Mouse (Mus musculus) testis, adult 2 months (tissue): Measurements from ENCODE around the gene Cmip.

Experiments used
- CTCF ChIP-seq: fragments of 200-500 bp; IDR thresholded peaks from 2 replicates; pipeline ENCODE4 v1.5.1; 2012; ENCODE audit warnings: low read depth, mild to moderate bottlenecking, inconsistent platforms, low read length, moderate library complexity; ENCODE audit not compliant: control insufficient read depth, insufficient read depth, insufficient replicate concordance
- POLR2A ChIP-seq: fragments of 200-500 bp; IDR thresholded peaks from 2 replicates; pipeline ENCODE4 v1.6.1; 2012; ENCODE audit warnings: low read depth, mild to moderate bottlenecking, inconsistent platforms, low read length, moderate library complexity; ENCODE audit not compliant: control insufficient read depth

GRCm38 (mm10) chr8:117507703-117508102, 250.8 kb downstream of the Cmip start:
- TF ChIP-seq CTCF, result no peak
- no peak for TF ChIP-seq POLR2A
